In the genomic region with DNA sequence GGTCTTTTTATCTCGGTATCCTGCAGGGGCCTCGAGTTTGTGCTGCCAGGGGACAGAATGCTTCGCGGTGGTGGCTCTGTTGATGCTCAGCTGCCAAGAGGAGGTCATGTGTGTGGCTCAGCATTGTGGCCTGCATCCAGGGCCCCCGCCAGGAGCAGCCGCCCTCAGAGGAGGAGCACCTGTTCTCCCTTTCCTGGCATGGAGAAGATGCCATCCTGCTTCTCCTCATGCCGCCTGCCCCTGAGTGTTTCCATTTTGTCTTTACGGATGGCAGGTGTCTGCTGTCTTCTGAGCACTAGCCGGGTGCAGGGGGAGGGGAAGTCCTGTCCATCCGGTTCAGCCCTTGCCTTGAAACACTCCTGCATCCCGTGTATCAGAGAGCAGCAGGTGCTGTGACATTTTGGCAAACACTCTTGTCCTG, we compare ENCODE assay signal across 9 mouse cellular contexts.
DNase-seq lines count a peak whose midpoint lies in the region; ATAC-seq and TF ChIP-seq lines count a peak whose summit lies in the region.
"Had no signal": no experiment of that assay in that cellular context is flagged by ENCODE, and none has a peak within 500 bp of the region (broad histone marks: within the 10 kb centered on the region; RNA-seq: fewer than 3 reads in every experiment).

No protein-coding gene starts in this region.

- no peaks in the 10 kb centered on the region for H3K9me3 ChIP-seq in E14TG2a.4 (ENCODE audit: low read length)
- no peaks in the 10 kb centered on the region for H3K9me3 ChIP-seq in stomach, postnatal 0 days (ENCODE audit: control insufficient read depth, low read length)

- no peaks in the 10 kb centered on the region for H3K36me3 ChIP-seq in E14TG2a.4 (ENCODE audit: insufficient read depth, low read length)
- H3K36me3 ChIP-seq in stomach, postnatal 0 days (ENCODE audit: control insufficient read depth, insufficient read depth, low read length) = no peaks in the 10 kb centered on the region

- no peak for TF ChIP-seq CTCF in gastrocnemius, adult 2 months (IDR thresholded peaks at IDR 0.05)
- TF ChIP-seq CTCF in E14TG2a.4 (conservative IDR thresholded peaks at IDR 0.05; ENCODE audit: low read length) = no peak
- TF ChIP-seq CTCF in stomach, postnatal 0 days (IDR thresholded peaks at IDR 0.05; ENCODE audit: low read depth) = no peak

- H3K4me2 ChIP-seq in stomach, postnatal 0 days (replicated peaks; ENCODE audit: low read depth) = no peak overlapping the region

- no peaks in the 10 kb centered on the region for H3K4me1 ChIP-seq in E14TG2a.4 (replicated peaks; ENCODE audit: low read depth, low read length)
- no peaks in the 10 kb centered on the region for H3K4me1 ChIP-seq in stomach, postnatal 0 days (replicated peaks; ENCODE audit: control insufficient read depth, insufficient read depth)

- intact Hi-C loops in gastrocnemius, adult 2 months (cut with DNase I) = no loop called here
- intact Hi-C loops in gastrocnemius, postnatal 36 days (cut with DNase I) = no loop called here

- DNase-seq in gastrocnemius, adult 2 months = peak; percentile 20
- no peak for DNase-seq in gastrocnemius, postnatal 36 days
- peak; percentile 100 for DNase-seq in cerebellum, adult 9-11 months
- DNase-seq in layer of hippocampus, postnatal 14 days (ENCODE audit: low spot score in 2 of 2) = peak; percentile 55 to 72
- DNase-seq in testis, postnatal 10 days (ENCODE audit: low spot score) = no peak
- DNase-seq in spleen, postnatal 14 days (ENCODE audit: low spot score in 2 of 2) = no peak
- DNase-seq in stomach, postnatal 0 days (ENCODE audit: low spot score) = no peak
- DNase-seq: adrenal gland, postnatal 36 days had no signal

- TF ChIP-seq EP300 in stomach, postnatal 0 days (optimal IDR thresholded peaks at IDR 0.05) = no peak

- H3K9ac ChIP-seq in stomach, postnatal 0 days (ENCODE audit: low read length) = no peak overlapping the region

- H3K27ac ChIP-seq in gastrocnemius, adult 2 months = no peak overlapping the region
- no peak overlapping the region for H3K27ac ChIP-seq in stomach, postnatal 0 days (replicated peaks)

- no peak overlapping the region for H3K4me3 ChIP-seq in gastrocnemius, adult 2 months
- peak overlapping the region; percentile 66 for H3K4me3 ChIP-seq in E14TG2a.4 (replicated peaks; ENCODE audit: low read length)
- H3K4me3 ChIP-seq in stomach, postnatal 0 days (ENCODE audit: low read depth, low read length) = no peak overlapping the region

- H3K27me3 ChIP-seq in E14TG2a.4 (ENCODE audit: insufficient read depth, low read length) = peaks cover 13% of the 10 kb centered on the region; the same call in 1 of the 2 replicates
- no peaks in the 10 kb centered on the region for H3K27me3 ChIP-seq in stomach, postnatal 0 days (ENCODE audit: control insufficient read depth, insufficient read depth, low read length)

- 34% methylated on average over 11 of the region's 11 CpGs for WGBS in stomach, postnatal 0 days

- ATAC-seq in stomach, postnatal 0 days (ENCODE audit: low FRiP score, low TSS enrichment) = no peak

Comparison
In these comparisons a context has a peak if more than half of its experiments do, and no peak if none do; other contexts are left out.
1. DNase-seq: peak in gastrocnemius, adult 2 months (single experiment), cerebellum, adult 9-11 months (single experiment) and layer of hippocampus, postnatal 14 days (2 of 2); none in gastrocnemius, postnatal 36 days (0 of 2), testis, postnatal 10 days (single experiment), spleen, postnatal 14 days (0 of 2) and stomach, postnatal 0 days (single experiment).